Mouse (Mus musculus): ENCODE measurements around the gene Six6. TPM values are rescaled to one million over a fixed set of nuclear protein-coding genes. Genes with fewer than 3 reads are reported as not detected.

The Six6 gene
- polyA plus RNA-seq (2015; fragmentation: Nextera tagmentation; extraction: Ambion mirVana), result not detected in 2 replicates

DNA sequence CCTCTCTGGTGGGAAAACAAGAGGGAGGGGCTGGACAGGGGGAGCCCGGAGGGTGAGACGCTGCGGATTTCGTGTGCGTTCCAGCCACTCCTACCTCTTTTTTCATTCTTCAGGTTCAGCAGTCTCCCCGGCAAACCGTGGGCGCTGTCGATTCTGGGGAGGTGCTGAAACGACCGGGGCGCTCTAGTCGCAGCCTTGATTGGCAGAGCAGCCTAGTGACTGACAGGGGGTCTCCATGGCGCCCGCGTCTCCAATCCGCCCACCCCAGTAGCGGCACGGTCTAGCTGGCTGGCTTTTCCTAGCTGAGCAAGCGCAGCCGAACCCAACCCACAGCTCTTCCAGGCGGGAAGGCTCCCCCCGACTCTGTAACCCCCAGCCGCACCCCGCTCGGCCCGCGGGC is at the start of gene Six6:
Six6 (plus strand) TSS at position 277 of the 400 bp plus-strand sequence.

DNA sequence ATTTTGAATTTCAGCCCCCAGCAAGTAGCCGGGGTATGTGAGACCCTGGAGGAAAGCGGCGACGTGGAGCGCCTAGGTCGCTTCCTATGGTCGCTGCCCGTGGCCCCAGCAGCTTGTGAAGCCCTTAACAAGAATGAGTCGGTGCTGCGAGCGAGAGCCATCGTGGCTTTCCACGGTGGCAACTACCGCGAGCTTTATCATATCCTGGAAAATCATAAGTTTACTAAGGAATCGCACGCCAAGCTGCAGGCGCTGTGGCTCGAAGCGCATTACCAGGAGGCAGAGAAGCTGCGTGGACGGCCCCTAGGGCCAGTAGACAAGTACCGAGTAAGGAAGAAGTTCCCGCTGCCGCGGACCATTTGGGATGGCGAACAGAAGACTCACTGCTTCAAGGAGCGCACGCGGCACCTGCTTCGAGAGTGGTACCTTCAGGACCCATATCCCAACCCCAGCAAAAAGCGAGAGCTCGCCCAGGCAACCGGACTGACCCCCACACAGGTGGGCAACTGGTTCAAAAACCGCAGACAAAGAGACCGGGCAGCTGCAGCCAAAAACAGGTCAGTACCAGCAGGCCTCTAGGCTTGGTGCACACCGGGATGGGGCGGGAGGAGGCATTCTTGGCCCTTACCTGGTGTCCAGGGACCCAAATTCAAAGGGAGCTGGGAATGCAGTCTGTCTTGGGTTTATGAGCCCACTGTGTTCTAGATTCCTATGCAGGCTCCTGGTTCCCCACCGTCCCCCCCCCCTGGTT is 554 bp downstream of the Six6 start, which contains the start of gene 4930447C04Rik:
4930447C04Rik (minus strand) TSS at position 704 of the 751 bp plus-strand sequence.

Other genes starting within 250 kb of the Six6 start
- 46.6 and 50.7 TPM in 2 replicates for gene Ppm1a, start 182.4 kb upstream of the Six6 start, polyA plus RNA-seq (2015; fragmentation: Nextera tagmentation; extraction: Ambion mirVana)
- gene 4930447C04Rik, start 882 bp downstream of the Six6 start, polyA plus RNA-seq (2015; fragmentation: Nextera tagmentation; extraction: Ambion mirVana), result 1.4 and 1.7 TPM in 2 replicates
- 0.25 and 0.41 TPM in 2 replicates for gene Six1, start 114.0 kb downstream of the Six6 start, polyA plus RNA-seq (2015; fragmentation: Nextera tagmentation; extraction: Ambion mirVana)
- 0.43 and 0.45 TPM in 2 replicates for gene Six4, start 173.6 kb downstream of the Six6 start, polyA plus RNA-seq (2015; fragmentation: Nextera tagmentation; extraction: Ambion mirVana)
- 16.9 and 19.9 TPM in 2 replicates for gene Mnat1, start 183.8 kb downstream of the Six6 start, polyA plus RNA-seq (2015; fragmentation: Nextera tagmentation; extraction: Ambion mirVana)